Mouse (Mus musculus): ENCODE results near the gene Izumo4. TPM values are rescaled to one million over a fixed set of nuclear protein-coding genes. Genes with fewer than 3 reads are reported as not detected.

Gene Izumo4
- polyA plus RNA-seq, 1 experiment = 1.9 TPM

DNA sequence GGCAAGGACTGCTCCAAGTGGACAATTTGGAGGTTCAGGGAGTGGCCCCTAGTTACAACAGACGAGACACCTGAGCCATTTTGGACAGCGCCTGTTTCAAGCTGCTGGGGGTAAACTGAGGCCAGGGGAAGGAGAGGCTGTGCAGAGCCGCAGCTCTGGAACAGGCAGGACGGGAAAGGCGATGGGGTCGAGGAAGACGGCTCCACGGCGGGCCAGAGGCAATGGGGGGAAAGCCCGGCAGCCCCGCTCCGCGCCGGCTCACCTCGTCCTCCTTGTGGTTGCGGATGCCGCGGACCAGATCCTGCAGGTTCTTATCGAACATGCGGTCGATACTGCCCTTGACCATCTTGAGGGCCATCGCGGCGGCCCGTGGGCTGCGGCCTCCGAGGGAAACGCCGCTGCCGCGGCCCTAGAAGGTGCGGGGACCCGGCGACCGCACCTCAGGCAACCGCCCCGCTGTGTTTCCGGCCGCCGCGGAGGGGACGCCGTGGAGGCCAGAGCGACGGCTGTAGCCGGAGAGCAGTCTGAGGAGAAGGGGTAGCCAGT, 39.7 kb downstream of the Izumo4 start:
- TF ChIP-seq USF1 (IDR thresholded peaks at IDR 0.05; ENCODE audit: low read depth) = no peak
- TF ChIP-seq MYOG (IDR thresholded peaks at IDR 0.05; ENCODE audit: control insufficient read depth in 1 of 3, insufficient read depth in 1 of 3, insufficient read length in 2 of 3, low read depth in 2 of 3) = no peak
- no peak for TF ChIP-seq POLR2AphosphoS2 (IDR thresholded peaks at IDR 0.05; ENCODE audit: insufficient read length, low read depth)
- TF ChIP-seq MAX (IDR thresholded peaks at IDR 0.05; ENCODE audit: low read depth) = no peak
- no peak for TF ChIP-seq POLR2A (IDR thresholded peaks at IDR 0.05; ENCODE audit: insufficient read length, low read depth)
- TF ChIP-seq MYOD1 (IDR thresholded peaks at IDR 0.05; ENCODE audit: control insufficient read depth in 1 of 3, insufficient read length in 2 of 3, low read depth in 2 of 3) = no peak
- TF ChIP-seq SRF (IDR thresholded peaks at IDR 0.05; ENCODE audit: control insufficient read depth, insufficient read length, low read depth) = no peak
- no peak for TF ChIP-seq TCF3 (IDR thresholded peaks at IDR 0.05; ENCODE audit: insufficient read length, low read depth)
- TF ChIP-seq CEBPB (IDR thresholded peaks at IDR 0.05; ENCODE audit: insufficient read depth, poor library complexity, severe bottlenecking) = no peak
- TF ChIP-seq TCF12 (IDR thresholded peaks at IDR 0.05; ENCODE audit: insufficient read depth, poor library complexity, severe bottlenecking) = no peak
- TF ChIP-seq E2F4 (IDR thresholded peaks at IDR 0.05; ENCODE audit: insufficient read depth) = no peak
- no peak for TF ChIP-seq REST (IDR thresholded peaks at IDR 0.05; ENCODE audit: insufficient read depth, insufficient read length)
- Histone ChIP-seq H3ac (ENCODE audit: control insufficient read depth, insufficient read length) (peak overlapping the region; percentile 55), H3K4me2 (ENCODE audit: low read depth) (peak overlapping the region; percentile 98), H3K79me2 (ENCODE audit: control insufficient read depth, insufficient read depth) (peaks cover 50% of the 10 kb centered on the region), H3K36me3 (ENCODE audit: control insufficient read depth, insufficient read depth) (no peaks in the 10 kb centered on the region), H3K4me3 (peak overlapping the region; percentile 89), H3K27me3 (ENCODE audit: control insufficient read depth, insufficient read depth, insufficient read length) (no peaks in the 10 kb centered on the region)

DNA sequence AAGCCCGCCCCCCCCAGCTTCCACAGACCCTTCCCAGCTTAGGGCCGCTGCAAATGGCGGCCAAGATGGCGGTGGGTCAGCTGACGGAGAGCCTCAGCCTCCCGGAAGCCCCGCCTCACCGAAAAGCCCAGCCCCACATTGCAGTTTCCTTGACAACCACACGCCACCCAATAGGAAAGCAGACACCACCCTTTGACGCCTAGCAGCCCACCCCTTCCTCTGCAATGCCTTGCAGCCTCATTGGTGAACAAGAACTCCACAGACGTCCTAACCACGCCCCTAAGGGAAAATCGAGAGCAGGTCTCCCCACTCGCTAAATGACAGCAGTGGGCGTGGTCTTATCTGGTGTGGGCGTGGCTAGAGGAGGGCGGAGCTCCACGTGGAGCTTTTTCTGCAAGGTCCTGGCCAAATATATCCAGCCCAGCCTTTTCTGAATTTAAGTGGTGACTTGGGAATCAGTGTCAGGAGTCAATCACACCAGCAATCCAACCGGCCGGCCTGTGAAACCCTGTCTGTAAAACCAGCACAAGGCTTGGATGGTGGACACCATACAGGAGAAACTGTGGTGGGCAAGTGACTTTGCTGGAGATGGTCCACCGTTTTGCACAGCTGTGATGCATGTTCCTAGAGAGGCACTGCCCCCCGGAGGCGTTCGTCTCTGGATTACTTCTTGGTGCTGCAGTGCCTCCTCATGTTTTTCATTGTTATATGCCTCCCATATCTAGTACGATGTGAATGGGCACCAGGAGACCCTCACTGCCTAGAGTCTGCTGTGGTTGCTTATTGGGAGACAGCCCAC, 40.4 kb downstream of the Izumo4 start, which contains the start of gene Ap3d1:
Gene Ap3d1 (minus strand): TSS at position 85 of the 799 bp plus-strand sequence.
- TF ChIP-seq TCF3 (IDR thresholded peaks at IDR 0.05; ENCODE audit: insufficient read length, low read depth) (no peak), POLR2AphosphoS2 (IDR thresholded peaks at IDR 0.05; ENCODE audit: insufficient read length, low read depth) (peak; percentile 63), REST (IDR thresholded peaks at IDR 0.05; ENCODE audit: insufficient read depth, insufficient read length) (no peak), USF1 (IDR thresholded peaks at IDR 0.05; ENCODE audit: low read depth) (peak; percentile 79), MAX (IDR thresholded peaks at IDR 0.05; ENCODE audit: low read depth) (no peak), E2F4 (IDR thresholded peaks at IDR 0.05; ENCODE audit: insufficient read depth) (no peak), SRF (IDR thresholded peaks at IDR 0.05; ENCODE audit: control insufficient read depth, insufficient read length, low read depth) (peak; percentile 83), MYOG (IDR thresholded peaks at IDR 0.05; ENCODE audit: control insufficient read depth in 1 of 3, insufficient read depth in 1 of 3, insufficient read length in 2 of 3, low read depth in 2 of 3) (no peak), CEBPB (IDR thresholded peaks at IDR 0.05; ENCODE audit: insufficient read depth, poor library complexity, severe bottlenecking) (no peak), MYOD1 (IDR thresholded peaks at IDR 0.05; ENCODE audit: control insufficient read depth in 1 of 3, insufficient read length in 2 of 3, low read depth in 2 of 3) (peak in 1 of 3 experiments; percentile 10), TCF12 (IDR thresholded peaks at IDR 0.05; ENCODE audit: insufficient read depth, poor library complexity, severe bottlenecking) (no peak), POLR2A (IDR thresholded peaks at IDR 0.05; ENCODE audit: insufficient read length, low read depth) (peak; percentile 81)
- peak within 1 kb of the TSS; percentile 89 for H3K4me3 ChIP-seq

DNA sequence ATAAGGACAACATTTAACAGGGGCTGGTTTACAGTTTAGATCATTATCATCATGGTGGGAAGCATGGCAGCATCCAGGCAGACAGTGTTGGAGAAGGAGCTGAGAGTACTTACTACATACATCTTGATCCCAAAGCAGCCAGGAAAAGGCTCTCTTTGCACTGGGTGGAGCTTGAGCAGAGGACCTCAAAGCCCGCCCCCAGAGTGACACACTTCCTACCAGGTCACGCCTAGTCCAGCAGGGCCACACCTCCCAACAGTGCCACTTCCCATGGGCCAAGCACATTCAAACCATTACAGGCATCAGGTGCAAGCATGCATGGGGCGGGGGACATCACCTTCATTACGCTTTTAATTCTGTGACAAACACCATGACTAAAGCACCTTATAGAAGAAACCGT, 42.3 kb downstream of the Izumo4 start:
- Histone ChIP-seq H3K36me3 (ENCODE audit: control insufficient read depth, insufficient read depth) (no peaks in the 10 kb centered on the region), H3K4me3 (no peak overlapping the region), H3K79me2 (ENCODE audit: control insufficient read depth, insufficient read depth) (peaks cover 25% of the 10 kb centered on the region), H3K27me3 (ENCODE audit: control insufficient read depth, insufficient read depth, insufficient read length) (no peaks in the 10 kb centered on the region), H3K4me2 (ENCODE audit: low read depth) (peak overlapping the region; percentile 41), H3ac (ENCODE audit: control insufficient read depth, insufficient read length) (no peak overlapping the region)
- TF ChIP-seq E2F4 (IDR thresholded peaks at IDR 0.05; ENCODE audit: insufficient read depth) = no peak
- TF ChIP-seq MYOG (IDR thresholded peaks at IDR 0.05; ENCODE audit: control insufficient read depth in 1 of 3, insufficient read depth in 1 of 3, insufficient read length in 2 of 3, low read depth in 2 of 3) = no peak
- no peak for TF ChIP-seq MYOD1 (IDR thresholded peaks at IDR 0.05; ENCODE audit: control insufficient read depth in 1 of 3, insufficient read length in 2 of 3, low read depth in 2 of 3)
- no peak for TF ChIP-seq REST (IDR thresholded peaks at IDR 0.05; ENCODE audit: insufficient read depth, insufficient read length)
- no peak for TF ChIP-seq SRF (IDR thresholded peaks at IDR 0.05; ENCODE audit: control insufficient read depth, insufficient read length, low read depth)
- no peak for TF ChIP-seq CEBPB (IDR thresholded peaks at IDR 0.05; ENCODE audit: insufficient read depth, poor library complexity, severe bottlenecking)
- TF ChIP-seq USF1 (IDR thresholded peaks at IDR 0.05; ENCODE audit: low read depth) = no peak
- TF ChIP-seq MAX (IDR thresholded peaks at IDR 0.05; ENCODE audit: low read depth) = no peak

More for the DNA sequence above, 40.4 kb downstream of the Izumo4 start, which contains the start of gene Ap3d1:
- H3ac ChIP-seq (ENCODE audit: control insufficient read depth, insufficient read length) = peak within 1 kb of the TSS; percentile 55
- H3K36me3 ChIP-seq (ENCODE audit: control insufficient read depth, insufficient read depth) = no peaks in the 10 kb centered on the region
- peak within 1 kb of the TSS; percentile 98 for H3K4me2 ChIP-seq (ENCODE audit: low read depth)
- H3K27me3 ChIP-seq (ENCODE audit: control insufficient read depth, insufficient read depth, insufficient read length) = no peaks in the 10 kb centered on the region
- peaks cover 44% of the 10 kb centered on the region for H3K79me2 ChIP-seq (ENCODE audit: control insufficient read depth, insufficient read depth)

DNA sequence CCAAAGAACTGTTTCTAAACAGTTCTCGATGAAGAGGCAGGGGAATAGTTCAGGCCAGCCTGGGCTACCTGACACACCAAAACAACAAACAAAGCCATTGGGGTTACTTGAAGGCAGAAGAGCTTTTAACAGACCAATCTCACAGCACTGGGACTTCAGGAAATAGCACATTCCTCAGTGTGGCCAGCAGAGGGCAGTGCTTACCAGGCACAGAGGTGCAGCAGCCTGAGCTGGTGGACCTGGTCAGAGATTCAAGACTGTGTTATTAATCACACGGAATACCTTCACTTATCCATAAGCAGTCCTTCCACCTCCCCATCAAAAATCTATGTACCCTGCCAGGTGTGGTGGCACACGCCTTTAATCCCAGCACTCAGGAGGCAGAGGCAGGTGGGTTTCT, 45.4 kb downstream of the Izumo4 start:
- no peaks in the 10 kb centered on the region for H3K36me3 ChIP-seq (ENCODE audit: control insufficient read depth, insufficient read depth)
- no peak overlapping the region for H3K4me3 ChIP-seq
- no peak overlapping the region for H3K4me2 ChIP-seq (ENCODE audit: low read depth)
- no peaks in the 10 kb centered on the region for H3K79me2 ChIP-seq (ENCODE audit: control insufficient read depth, insufficient read depth)
- no peak overlapping the region for H3ac ChIP-seq (ENCODE audit: control insufficient read depth, insufficient read length)
- no peak for TF ChIP-seq MAX (IDR thresholded peaks at IDR 0.05; ENCODE audit: low read depth)
- peak; percentile 30 for TF ChIP-seq REST (IDR thresholded peaks at IDR 0.05; ENCODE audit: insufficient read depth, insufficient read length)
- no peaks in the 10 kb centered on the region for H3K27me3 ChIP-seq (ENCODE audit: control insufficient read depth, insufficient read depth, insufficient read length)

Measured in myocyte (in vitro differentiated cells).